Mouse (Mus musculus) heart, embryonic 13.5 days (tissue): ENCODE results near the gene Grm3. TPM values are rescaled to one million over a fixed set of nuclear protein-coding genes. Genes with fewer than 3 reads are reported as not detected.

Source experiments
- ATAC-seq: fragments of 200-750 bp; cut with Nextera tagmentation; 2 replicates; pipeline ENCODE4 v1.8.0; 2017; ENCODE audit warnings: moderate TSS enrichment; ENCODE audit not compliant: insufficient number of reproducible peaks, low FRiP score, low TSS enrichment; ENCODE audit errors: extremely low read depth
- H3K27ac ChIP-seq: fragments of 300-500 bp; sonication (generic); replicated peaks from 2 replicates; pipeline ENCODE4 v1.5.1; 2015; ENCODE audit warnings: moderate library complexity, mild to moderate bottlenecking, inconsistent platforms
- H3K27me3 ChIP-seq: fragments of 300-500 bp; sonication (generic); replicated peaks from 2 replicates; pipeline ENCODE4 v1.6.1; 2015; ENCODE audit warnings: mild to moderate bottlenecking, inconsistent platforms
- H3K36me3 ChIP-seq: fragments of 300-500 bp; sonication (generic); 2 replicates; pipeline ENCODE4 v1.6.1; 2015; ENCODE audit warnings: mild to moderate bottlenecking, inconsistent platforms
- H3K4me1 ChIP-seq: fragments of 300-500 bp; sonication (generic); 2 replicates; pipeline ENCODE4 v1.6.1; 2015; ENCODE audit warnings: inconsistent platforms
- H3K4me2 ChIP-seq: fragments of 300-500 bp; sonication (generic); 2 replicates; pipeline ENCODE4 v1.6.1; 2015; ENCODE audit warnings: inconsistent platforms, mild to moderate bottlenecking, moderate library complexity
- H3K4me3 ChIP-seq: fragments of 300-500 bp; sonication (generic); 2 replicates; pipeline ENCODE4 v1.5.1; 2015; ENCODE audit warnings: moderate library complexity, mild to moderate bottlenecking, inconsistent platforms
- H3K9ac ChIP-seq: fragments of 300-500 bp; sonication (generic); 2 replicates; pipeline ENCODE4 v1.6.1; 2015; ENCODE audit warnings: inconsistent platforms, mild to moderate bottlenecking, moderate library complexity
- H3K9me3 ChIP-seq: fragments of 300-500 bp; sonication (generic); 2 replicates; pipeline ENCODE4 v1.6.1; 2016; ENCODE audit warnings: inconsistent platforms
- WGBS: fragments of 180-500 bp; shearing (Covaris S2); methylation state at CpG from one replicate; pipeline ENCODE4 v1.1.7; 2015; ENCODE audit warnings: mixed read lengths; 5-methylcytosine and 5-hydroxymethylcytosine counted together
- polyA plus RNA-seq: library from polyadenylated mRNA; unstranded; fragments of >200 nt; fragmentation: Nextera tagmentation; extraction: Ambion mirVana; gene quantifications from 2 replicates; pipeline ENCODE4 v1.2.1, GENCODE M21; 2015

The Grm3 gene
- polyA plus RNA-seq, 1 experiment from 2014 or later, result 0.32 TPM

DNA sequence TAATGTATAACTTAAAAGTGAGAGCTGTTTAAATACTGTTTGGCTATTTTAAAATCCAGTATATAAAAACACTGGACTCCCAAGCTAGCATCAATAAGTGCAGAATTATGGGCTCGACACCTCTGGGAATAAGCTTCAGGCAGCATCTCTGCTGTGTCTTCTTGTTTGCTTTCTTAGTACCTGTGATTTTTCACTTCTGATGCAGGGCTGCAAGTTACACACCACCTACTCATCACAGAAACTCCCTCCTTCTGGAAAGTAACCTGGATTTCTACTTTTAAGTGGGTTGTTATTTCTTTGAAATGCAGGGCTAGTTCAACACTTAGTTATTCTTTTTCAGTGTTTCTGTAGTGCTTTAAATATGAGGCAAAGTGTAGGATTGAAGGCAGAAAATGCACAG lies 32.6 kb downstream of the Grm3 start:
- Histone ChIP-seq H3K4me1 (no peaks in the 10 kb centered on the region), H3K4me2 (no peak overlapping the region), H3K9ac (no peak overlapping the region), H3K27ac (no peak overlapping the region), H3K4me3 (no peak overlapping the region), H3K9me3 (no peaks in the 10 kb centered on the region), H3K27me3 (no peaks in the 10 kb centered on the region), H3K36me3 (no peaks in the 10 kb centered on the region)
- no peak for ATAC-seq
- 67% methylated on average over 1 of the region's 1 CpGs for WGBS

DNA sequence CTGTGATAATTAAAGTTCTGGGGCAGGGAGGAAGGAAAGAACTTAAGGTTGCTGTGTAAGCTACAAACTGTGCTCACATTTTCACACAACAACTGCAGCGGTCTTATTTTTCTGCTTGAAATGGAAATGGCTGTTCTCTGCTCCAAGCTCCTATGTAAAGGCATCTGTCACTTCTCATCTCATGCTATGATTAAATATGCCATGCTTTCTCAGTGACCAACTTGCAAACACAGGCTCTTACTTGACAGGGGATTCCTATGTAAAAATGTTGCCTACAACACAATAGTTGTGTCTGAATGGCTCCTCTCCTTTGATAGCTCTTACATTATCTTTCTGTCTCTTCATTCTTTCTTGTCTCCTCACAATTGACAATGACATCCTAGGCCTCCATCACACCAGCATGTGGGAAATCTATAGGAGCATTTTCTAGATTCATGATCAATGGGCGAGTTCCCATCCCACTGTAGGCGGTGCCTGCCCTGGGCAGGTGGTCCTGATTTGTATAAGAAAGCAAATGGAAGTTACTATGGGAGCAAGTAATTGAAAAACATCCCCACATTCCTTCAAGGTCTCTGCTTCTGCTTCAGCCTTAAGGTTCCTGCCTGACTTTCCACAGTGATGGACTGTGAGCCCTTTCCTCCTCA lies 34.2 kb downstream of the Grm3 start:
- H3K27ac ChIP-seq, result no peak overlapping the region
- no peak overlapping the region for H3K9ac ChIP-seq
- H3K4me1 ChIP-seq, result no peaks in the 10 kb centered on the region
- no peak overlapping the region for H3K4me2 ChIP-seq
- no peaks in the 10 kb centered on the region for H3K27me3 ChIP-seq
- no peak for ATAC-seq
- no peaks in the 10 kb centered on the region for H3K9me3 ChIP-seq
- no peak overlapping the region for H3K4me3 ChIP-seq
- no peaks in the 10 kb centered on the region for H3K36me3 ChIP-seq
- WGBS, result 50% methylated on average over 3 of the region's 3 CpGs

DNA sequence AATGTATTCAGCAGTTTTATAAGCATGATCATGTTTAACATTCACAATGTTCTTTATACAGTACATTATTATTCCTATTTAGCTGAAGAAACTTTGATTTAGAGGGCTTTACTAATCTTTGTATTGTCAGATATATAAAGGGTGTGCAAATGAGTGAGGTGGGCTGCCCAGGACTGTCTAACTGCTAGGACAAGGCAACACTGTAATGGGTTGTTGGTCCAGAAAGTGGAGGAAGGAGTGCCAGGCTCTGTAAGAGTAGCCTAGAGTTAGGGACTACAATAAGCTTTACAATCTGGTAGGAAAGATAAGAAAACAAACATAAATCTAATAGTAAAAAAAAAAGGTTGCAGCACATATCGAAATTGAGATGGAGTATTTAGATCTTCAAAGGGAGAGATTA lies 34.8 kb downstream of the Grm3 start:
- Histone ChIP-seq H3K27ac (no peak overlapping the region), H3K9me3 (no peaks in the 10 kb centered on the region), H3K4me3 (no peak overlapping the region), H3K4me2 (no peak overlapping the region), H3K36me3 (no peaks in the 10 kb centered on the region), H3K4me1 (no peaks in the 10 kb centered on the region), H3K27me3 (no peaks in the 10 kb centered on the region), H3K9ac (no peak overlapping the region)
- no peak for ATAC-seq
- WGBS, result 42% methylated on average over 1 of the region's 1 CpGs

DNA sequence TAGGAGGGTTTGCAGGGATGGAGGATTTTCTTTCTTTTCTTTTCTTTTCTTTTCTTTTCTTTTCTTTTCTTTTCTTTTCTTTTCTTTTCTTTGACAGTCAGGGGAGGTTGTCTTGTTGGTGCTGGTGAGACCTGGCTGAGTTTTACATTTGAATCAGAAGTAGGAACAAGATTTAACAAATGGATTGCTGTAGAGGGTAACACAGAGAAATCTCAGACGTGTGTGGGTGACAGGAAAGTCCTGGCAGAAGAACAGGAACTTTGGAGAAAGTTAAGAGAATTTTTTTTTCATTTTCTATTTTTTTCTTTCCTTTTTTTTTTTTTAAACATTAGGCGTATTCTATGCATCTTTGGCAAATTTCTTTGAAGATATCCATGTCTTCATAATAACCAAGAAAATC lies 41.8 kb downstream of the Grm3 start:
- H3K27ac ChIP-seq, result no peak overlapping the region
- no peak overlapping the region for H3K4me2 ChIP-seq
- H3K4me1 ChIP-seq, result no peaks in the 10 kb centered on the region
- H3K9ac ChIP-seq, result no peak overlapping the region
- H3K4me3 ChIP-seq, result no peak overlapping the region
- no peaks in the 10 kb centered on the region for H3K27me3 ChIP-seq
- no peaks in the 10 kb centered on the region for H3K36me3 ChIP-seq
- WGBS, result 58% methylated on average over 2 of the region's 2 CpGs
- no peak for ATAC-seq
- no peaks in the 10 kb centered on the region for H3K9me3 ChIP-seq

DNA sequence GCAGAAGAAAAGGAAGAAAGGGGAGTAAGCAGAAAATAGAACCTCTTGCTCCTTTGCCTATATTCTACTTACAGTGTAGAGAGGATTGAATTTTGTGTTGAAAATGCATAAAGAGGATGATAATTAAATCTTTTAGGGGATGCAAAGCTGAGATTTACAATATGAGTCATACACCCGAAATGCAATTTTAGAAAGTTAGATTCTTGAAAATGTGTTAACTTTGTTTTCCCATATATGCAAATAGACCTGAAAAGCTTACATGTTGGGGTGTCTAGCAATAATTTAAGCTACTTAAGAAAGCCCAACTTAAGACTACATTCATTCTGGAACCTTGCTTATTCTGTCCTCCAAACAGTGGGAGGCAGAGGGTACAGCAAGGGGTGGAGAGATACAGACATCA lies 56.0 kb downstream of the Grm3 start:
- no peak for ATAC-seq
- WGBS, result 68% methylated on average over 1 of the region's 1 CpGs
- Histone ChIP-seq H3K4me1 (no peaks in the 10 kb centered on the region), H3K27ac (no peak overlapping the region), H3K27me3 (no peaks in the 10 kb centered on the region), H3K9me3 (no peaks in the 10 kb centered on the region), H3K36me3 (no peaks in the 10 kb centered on the region), H3K4me2 (no peak overlapping the region), H3K4me3 (no peak overlapping the region), H3K9ac (no peak overlapping the region)

DNA sequence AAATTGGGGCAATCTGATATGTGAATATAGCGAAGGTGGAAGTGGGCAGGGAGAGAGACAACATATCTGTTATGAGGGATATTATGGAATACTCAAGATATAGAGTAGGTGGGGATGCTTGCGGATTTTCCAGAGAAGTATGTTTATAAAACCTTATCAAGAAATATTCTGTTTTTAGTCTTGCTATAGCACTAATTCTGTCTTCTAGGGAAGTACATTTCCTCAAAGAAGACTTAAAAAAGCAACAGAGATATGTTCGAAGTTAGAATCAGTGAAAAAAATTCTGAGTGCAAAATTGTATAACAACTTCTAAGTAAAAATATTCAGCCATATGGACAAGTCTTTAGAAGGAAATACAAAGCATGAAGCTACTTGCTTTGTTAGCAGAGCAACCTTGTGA lies 61.6 kb downstream of the Grm3 start:
- no peak overlapping the region for H3K4me2 ChIP-seq
- no peak overlapping the region for H3K4me3 ChIP-seq
- no peaks in the 10 kb centered on the region for H3K4me1 ChIP-seq
- H3K9me3 ChIP-seq, result no peaks in the 10 kb centered on the region
- no peaks in the 10 kb centered on the region for H3K27me3 ChIP-seq
- no peak overlapping the region for H3K27ac ChIP-seq
- no peaks in the 10 kb centered on the region for H3K36me3 ChIP-seq
- 66% methylated on average over 3 of the region's 3 CpGs for WGBS
- no peak overlapping the region for H3K9ac ChIP-seq
- ATAC-seq, result no peak

DNA sequence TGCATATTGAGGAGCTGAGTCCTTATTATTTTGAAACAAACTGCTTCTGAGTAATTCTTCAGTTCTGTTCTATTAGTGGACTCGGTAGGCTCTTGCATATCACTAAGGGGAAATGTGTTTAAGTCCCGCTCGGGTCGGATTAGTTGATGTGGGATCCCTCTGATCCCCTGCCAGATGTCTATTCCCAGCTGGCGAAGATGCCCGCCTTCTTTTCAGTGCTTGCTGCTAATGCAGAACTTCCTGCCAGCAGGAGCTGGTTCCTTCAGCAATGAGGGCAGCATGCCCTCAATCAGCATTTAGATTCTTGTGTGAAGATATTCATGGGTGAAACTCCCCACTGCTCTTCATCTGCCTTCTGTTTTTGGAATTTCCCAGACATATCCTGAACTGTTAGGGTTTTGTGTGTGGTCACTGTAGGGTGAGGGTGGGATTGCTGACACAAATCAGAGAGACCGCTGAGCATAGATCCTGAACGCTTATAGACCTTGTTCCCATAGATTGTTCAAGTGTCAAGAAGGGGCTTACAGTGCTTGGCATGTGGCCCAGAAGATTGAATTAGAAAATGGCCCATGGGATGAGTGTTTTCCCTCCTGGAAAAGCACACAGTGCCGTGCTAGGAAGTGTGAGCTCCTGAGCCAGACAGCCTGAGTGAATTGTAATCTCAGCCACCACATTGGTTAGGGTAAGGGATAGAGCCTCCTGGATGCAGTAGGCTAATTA lies 62.9 kb downstream of the Grm3 start:
- Histone ChIP-seq H3K4me3 (no peak overlapping the region), H3K9me3 (no peaks in the 10 kb centered on the region), H3K27me3 (no peaks in the 10 kb centered on the region), H3K4me2 (no peak overlapping the region), H3K36me3 (no peaks in the 10 kb centered on the region), H3K4me1 (no peaks in the 10 kb centered on the region), H3K27ac (no peak overlapping the region), H3K9ac (no peak overlapping the region)
- WGBS, result 53% methylated on average over 9 of the region's 9 CpGs
- ATAC-seq, result no peak

DNA sequence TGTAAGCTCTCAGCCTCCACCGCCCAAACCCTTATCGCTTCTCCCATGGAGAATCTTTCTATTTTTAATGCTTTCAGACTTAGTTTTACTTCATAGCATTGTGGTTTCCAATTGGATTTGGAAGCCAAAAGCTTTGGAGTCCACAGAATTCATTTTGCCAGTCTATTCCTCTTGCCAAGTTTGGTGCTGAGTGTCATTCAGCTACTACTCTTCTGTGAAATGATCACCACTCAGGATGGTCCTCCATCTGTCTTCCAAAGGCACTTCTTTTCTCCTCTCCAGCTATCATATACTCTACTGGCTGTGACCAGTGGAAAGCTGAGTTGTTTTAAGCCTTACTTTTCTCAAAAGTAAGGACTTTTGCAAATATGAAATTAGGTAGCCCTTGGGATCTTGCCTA lies 86.4 kb downstream of the Grm3 start:
- no peaks in the 10 kb centered on the region; the same call in 1 of the 2 replicates for H3K9me3 ChIP-seq
- no peak overlapping the region for H3K27ac ChIP-seq
- H3K4me1 ChIP-seq, result no peaks in the 10 kb centered on the region
- H3K27me3 ChIP-seq, result no peaks in the 10 kb centered on the region
- H3K9ac ChIP-seq, result no peak overlapping the region
- no peak overlapping the region for H3K4me2 ChIP-seq
- ATAC-seq, result no peak
- no peaks in the 10 kb centered on the region for H3K36me3 ChIP-seq
- no peak overlapping the region for H3K4me3 ChIP-seq
- 87% methylated on average over 2 of the region's 2 CpGs for WGBS

DNA sequence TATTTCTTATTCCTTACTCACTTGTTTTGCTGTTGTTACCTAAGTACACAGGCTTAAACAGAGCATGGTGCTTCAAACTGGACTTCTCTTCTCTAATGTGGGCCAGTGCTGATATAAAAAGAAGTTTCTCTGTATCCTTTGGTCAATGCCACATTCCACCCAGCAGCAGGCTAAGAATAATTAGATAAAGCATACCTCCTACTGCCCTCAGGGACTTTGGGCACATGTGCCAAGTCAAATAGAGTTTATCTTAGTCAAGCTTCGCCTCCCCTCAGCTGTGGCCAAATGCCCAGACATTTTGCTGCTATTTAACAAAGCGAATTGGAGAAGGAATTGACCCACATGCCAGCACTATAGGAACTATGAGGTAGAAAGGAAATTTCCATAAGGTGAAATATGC lies 97.8 kb downstream of the Grm3 start:
- no peak overlapping the region for H3K9ac ChIP-seq
- H3K27ac ChIP-seq, result no peak overlapping the region
- no peak for ATAC-seq
- no peak overlapping the region for H3K4me2 ChIP-seq
- H3K4me3 ChIP-seq, result no peak overlapping the region
- H3K4me1 ChIP-seq, result peaks cover 9% of the 10 kb centered on the region; the same call in 1 of the 2 replicates
- no peaks in the 10 kb centered on the region for H3K27me3 ChIP-seq
- 31% methylated on average over 2 of the region's 2 CpGs for WGBS
- H3K9me3 ChIP-seq, result no peaks in the 10 kb centered on the region
- H3K36me3 ChIP-seq, result no peaks in the 10 kb centered on the region

DNA sequence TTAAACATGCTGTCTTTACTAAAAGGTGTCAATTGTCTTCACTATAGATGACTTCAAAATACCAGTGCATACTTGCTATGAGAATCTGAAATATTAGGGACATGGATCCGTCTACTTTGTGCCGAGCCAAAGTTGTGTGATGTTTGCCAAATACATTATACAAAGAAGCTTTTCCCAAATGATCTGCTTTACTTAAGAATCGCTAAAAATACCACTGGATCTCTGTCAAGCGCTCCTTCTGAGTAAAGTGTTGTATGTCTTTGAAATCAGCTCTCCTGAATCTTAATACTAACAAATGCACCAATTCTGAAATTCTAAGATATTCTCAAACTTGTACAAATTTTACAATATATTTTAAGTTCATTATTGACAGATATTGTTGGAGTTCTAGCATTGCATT lies 100.6 kb downstream of the Grm3 start:
- no peaks in the 10 kb centered on the region for H3K9me3 ChIP-seq
- no peaks in the 10 kb centered on the region for H3K36me3 ChIP-seq
- H3K4me2 ChIP-seq, result no peak overlapping the region
- H3K4me1 ChIP-seq, result peaks cover 9% of the 10 kb centered on the region; the same call in 1 of the 2 replicates
- H3K27me3 ChIP-seq, result no peaks in the 10 kb centered on the region
- no peak overlapping the region for H3K4me3 ChIP-seq
- WGBS, result 72% methylated on average over 4 of the region's 4 CpGs
- no peak for ATAC-seq
- H3K9ac ChIP-seq, result no peak overlapping the region
- no peak overlapping the region for H3K27ac ChIP-seq

DNA sequence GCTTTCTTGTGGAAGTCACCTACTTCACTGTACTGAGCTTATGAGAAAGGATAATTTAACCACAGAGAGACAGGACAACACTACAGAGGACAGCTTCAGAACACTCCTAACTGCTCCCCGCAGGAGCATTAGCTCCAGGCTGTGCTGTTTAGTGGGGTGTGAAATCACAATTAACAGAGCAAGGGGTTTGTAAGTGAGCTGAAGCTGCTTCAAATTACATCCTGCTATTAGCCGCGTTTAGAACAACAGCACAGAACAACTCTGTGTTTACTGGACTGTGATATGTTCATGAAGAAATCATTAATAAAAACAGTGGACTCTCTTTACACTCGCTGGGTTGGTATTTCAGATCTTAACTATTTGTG lies 101.9 kb downstream of the Grm3 start:
- 26% methylated on average over 4 of the region's 4 CpGs for WGBS
- no peak overlapping the region for H3K4me3 ChIP-seq
- no peak for ATAC-seq

More for the DNA sequence above, 101.9 kb downstream of the Grm3 start:
- Histone ChIP-seq H3K9me3 (no peaks in the 10 kb centered on the region), H3K4me1 (peaks cover 8% of the 10 kb centered on the region; the same call in 1 of the 2 replicates), H3K9ac (no peak overlapping the region), H3K27ac (no peak overlapping the region), H3K27me3 (no peaks in the 10 kb centered on the region), H3K4me2 (no peak overlapping the region), H3K36me3 (no peaks in the 10 kb centered on the region)
